ENCODE assay signal across 9 mouse cellular contexts in genomic region chr11:96916885-96917396, GRCm38 (mm10). TPM values are rescaled to one million over a fixed set of nuclear protein-coding genes. Genes with fewer than 3 reads are reported as not detected.
DNase-seq lines count a peak whose midpoint lies in the region; ATAC-seq and TF ChIP-seq lines count a peak whose summit lies in the region.
"Had no signal": no experiment of that assay in that cellular context is flagged by ENCODE, and none has a peak within 500 bp of the region (broad histone marks: within the 10 kb centered on the region; RNA-seq: fewer than 3 reads in every experiment).

No protein-coding gene starts in this region.

- no peak for TF ChIP-seq CTCF in MEL (IDR thresholded peaks at IDR 0.05 in 2 of 3, conservative IDR thresholded peaks at IDR 0.05 in 1 of 3; ENCODE audit: control insufficient read depth in 1 of 3, insufficient read depth in 1 of 3, low read depth in 2 of 3, low read length in 3 of 3, poor library complexity in 1 of 3, severe bottlenecking in 1 of 3)

- no peak for TF ChIP-seq POLR2A in MEL (IDR thresholded peaks at IDR 0.05; ENCODE audit: control insufficient read depth in 1 of 2, insufficient read depth in 1 of 2, low read depth in 1 of 2, low read length in 2 of 2, poor library complexity in 1 of 2)

- TF ChIP-seq EP300 in MEL (IDR thresholded peaks at IDR 0.05; ENCODE audit: low read depth in 1 of 2, low read length in 2 of 2): no peak; a peak in 1 of 4 replicates

- peak overlapping the region; percentile 49 to 77 for H3K4me3 ChIP-seq in heart, embryonic 14.5 days (ENCODE audit: control insufficient read depth in 1 of 2, insufficient read depth in 1 of 2, low read depth in 1 of 2, low read length in 2 of 2)
- peak overlapping the region; percentile 54 to 64 for H3K4me3 ChIP-seq in MEL (ENCODE audit: control insufficient read depth in 1 of 2, insufficient read depth in 1 of 2, low read depth in 2 of 2, low read length in 2 of 2)
- H3K4me3 ChIP-seq in hindbrain, embryonic 14.5 days (replicated peaks; ENCODE audit: low read length): peak overlapping the region; percentile 11; the same call in 1 of the 2 replicates
- H3K4me3 ChIP-seq in midbrain, embryonic 12.5 days: peak overlapping the region; percentile 78

- peak overlapping the region; percentile 66 for H3K9ac ChIP-seq in heart, embryonic 14.5 days (ENCODE audit: low read length)
- peak overlapping the region; percentile 75 for H3K9ac ChIP-seq in MEL (ENCODE audit: control insufficient read depth, low read depth, low read length, poor library complexity, severe bottlenecking)
- no peak overlapping the region for H3K9ac ChIP-seq in hindbrain, embryonic 14.5 days
- H3K9ac ChIP-seq in midbrain, embryonic 12.5 days (replicated peaks): no peak overlapping the region

- H3K36me3 ChIP-seq in heart, embryonic 14.5 days (ENCODE audit: control insufficient read depth, insufficient read depth, low read length): peaks cover 6% of the 10 kb centered on the region; the same call in 1 of the 2 replicates
- H3K36me3 ChIP-seq in MEL (ENCODE audit: control insufficient read depth in 1 of 2, insufficient read depth in 2 of 2, low read length in 2 of 2): peaks cover 0 to 6% of the 10 kb centered on the region in 2 experiments; a peak in 2 of 4 replicates
- peaks cover 5% of the 10 kb centered on the region; the same call in 1 of the 2 replicates for H3K36me3 ChIP-seq in hindbrain, embryonic 14.5 days (replicated peaks; ENCODE audit: control insufficient read depth, insufficient read depth)
- peaks cover 3% of the 10 kb centered on the region; the same call in 1 of the 2 replicates for H3K36me3 ChIP-seq in midbrain, embryonic 12.5 days

- no peak for DNase-seq in heart, adult 8-10 months (ENCODE audit: low spot score)
- DNase-seq in MEL (ENCODE audit: low read depth, low spot score) (no peak), adipocyte (ENCODE audit: low spot score) (no peak)
- DNase-seq in hindbrain, embryonic 14.5 days (ENCODE audit: low spot score): no peak
- no peak for DNase-seq in retina, embryonic 14.5 days (ENCODE audit: low spot score)
- DNase-seq in testis, postnatal 14 days (ENCODE audit: low spot score): no peak

- H3K9me3 ChIP-seq in heart, embryonic 14.5 days (ENCODE audit: control insufficient read depth, low read length): no peaks in the 10 kb centered on the region
- no peaks in the 10 kb centered on the region for H3K9me3 ChIP-seq in MEL (replicated peaks; ENCODE audit: insufficient read depth, low read length)
- no peaks in the 10 kb centered on the region for H3K9me3 ChIP-seq in hindbrain, embryonic 14.5 days (ENCODE audit: control insufficient read depth, low read length)
- H3K9me3 ChIP-seq in midbrain, embryonic 12.5 days: no peaks in the 10 kb centered on the region

- ATAC-seq in heart, embryonic 14.5 days (ENCODE audit: insufficient number of reproducible peaks, insufficient read depth, low FRiP score, low read depth): no peak
- ATAC-seq in hindbrain, embryonic 14.5 days (ENCODE audit: low FRiP score): no peak
- no peak; the same call in 1 of the 2 replicates for ATAC-seq in midbrain, embryonic 12.5 days (ENCODE audit: low FRiP score, low read depth)

- peak overlapping the region; percentile 71 for H3K4me2 ChIP-seq in heart, embryonic 14.5 days (ENCODE audit: low read length)
- H3K4me2 ChIP-seq in hindbrain, embryonic 14.5 days (replicated peaks): peak overlapping the region; percentile 48
- peak overlapping the region; percentile 36 for H3K4me2 ChIP-seq in midbrain, embryonic 12.5 days (replicated peaks)

- no peak overlapping the region for H3K27ac ChIP-seq in heart, embryonic 14.5 days (replicated peaks in 1 of 2; ENCODE audit: control insufficient read depth in 1 of 2, insufficient read depth in 1 of 2, low read depth in 2 of 2, low read length in 2 of 2)
- H3K27ac ChIP-seq in MEL (ENCODE audit: control insufficient read depth, low read depth, low read length): peak overlapping the region; percentile 81
- H3K27ac ChIP-seq in hindbrain, embryonic 14.5 days: no peak overlapping the region
- H3K27ac ChIP-seq in midbrain, embryonic 12.5 days (replicated peaks): no peak overlapping the region

- no peak for TF ChIP-seq RAD21 in MEL (IDR thresholded peaks at IDR 0.05; ENCODE audit: low read depth, low read length)

- peaks cover 0 to 9% of the 10 kb centered on the region in 2 experiments; a peak in 2 of 4 replicates for H3K4me1 ChIP-seq in heart, embryonic 14.5 days (ENCODE audit: control insufficient read depth in 2 of 2, insufficient read depth in 2 of 2, low read length in 2 of 2)
- peaks cover 2 to 23% of the 10 kb centered on the region in 2 experiments; a peak in 3 of 4 replicates for H3K4me1 ChIP-seq in MEL (ENCODE audit: control insufficient read depth in 1 of 2, insufficient read depth in 2 of 2, low read length in 2 of 2)
- peaks cover 8% of the 10 kb centered on the region for H3K4me1 ChIP-seq in hindbrain, embryonic 14.5 days (replicated peaks; ENCODE audit: control insufficient read depth, insufficient read depth, low read length)
- H3K4me1 ChIP-seq in midbrain, embryonic 12.5 days: peaks cover 13% of the 10 kb centered on the region

- H3K27me3 ChIP-seq in heart, embryonic 14.5 days (ENCODE audit: control insufficient read depth, insufficient read depth, low read length): no peaks in the 10 kb centered on the region
- H3K27me3 ChIP-seq in MEL (ENCODE audit: control insufficient read depth in 1 of 2, insufficient read depth in 2 of 2, low read length in 2 of 2): no peaks in the 10 kb centered on the region
- H3K27me3 ChIP-seq in hindbrain, embryonic 14.5 days (ENCODE audit: control insufficient read depth, insufficient read depth, low read length): no peaks in the 10 kb centered on the region
- peaks cover 9% of the 10 kb centered on the region for H3K27me3 ChIP-seq in midbrain, embryonic 12.5 days
- H3K27me3 ChIP-seq: Patski had no signal

- WGBS in heart, embryonic 14.5 days: 28% methylated on average over 12 of the region's 13 CpGs
- WGBS in hindbrain, embryonic 14.5 days: 32% methylated on average over 12 of the region's 13 CpGs
- WGBS in midbrain, embryonic 12.5 days: 35% methylated on average over 13 of the region's 13 CpGs

- H3K79me2 ChIP-seq in MEL (ENCODE audit: control insufficient read depth, insufficient read depth, low read length, poor library complexity): peaks cover 4% of the 10 kb centered on the region

TF ChIP-seq in MEL, 35 proteins besides CTCF, POLR2A, EP300 and RAD21:
- 0 out of 2 replicates have a peak, but pooled peaks have one; percentile 4 for TF ChIP-seq TCF12 (IDR thresholded peaks at IDR 0.05; ENCODE audit: low read depth, low read length)
- peak; percentile 89 for TF ChIP-seq ZNF384 (IDR thresholded peaks at IDR 0.05; ENCODE audit: low read depth, low read length)
- 0 out of 2 replicates have a peak, but pooled peaks have one; percentile 30 for TF ChIP-seq ZKSCAN1 (IDR thresholded peaks at IDR 0.05; ENCODE audit: low read depth, low read length)
- TF ChIP-seq RCOR1 (IDR thresholded peaks at IDR 0.05; ENCODE audit: low read depth, low read length): no peak
- TF ChIP-seq SIN3A (IDR thresholded peaks at IDR 0.05; ENCODE audit: low read length): no peak; the same call in 1 of the 2 replicates
- peak; percentile 20; the same call in 1 of the 2 replicates for TF ChIP-seq MAZ (IDR thresholded peaks at IDR 0.05; ENCODE audit: low read depth, low read length)
- no peak for TF ChIP-seq HCFC1 (IDR thresholded peaks at IDR 0.05; ENCODE audit: low read depth, low read length)
- TF ChIP-seq GATA1 (IDR thresholded peaks at IDR 0.05; ENCODE audit: low read depth, low read length): no peak
- no peak for TF ChIP-seq KAT2A (conservative IDR thresholded peaks at IDR 0.05; ENCODE audit: low read depth, low read length)
- TF ChIP-seq MAX (IDR thresholded peaks at IDR 0.05; ENCODE audit: low read length): peak; percentile 9; the same call in 1 of the 2 replicates
- 0 out of 2 replicates have a peak, but pooled peaks have one; percentile 3 for TF ChIP-seq ETS1 (IDR thresholded peaks at IDR 0.05; ENCODE audit: low read depth, low read length)
TF ChIP-seq in MEL: peak in this region for 6.

RNA-seq across cellular contexts. Expression of gene Cdk5rap3, which starts 0.6 kb away (rescaled TPM):
- 44.7 and 50.9 TPM in 2 replicates for polyA plus RNA-seq in heart, embryonic 14.5 days (2014; fragmentation: Nextera tagmentation; extraction: Ambion mirVana)
- total RNA-seq in heart, adult 8-10 months (2022): 10 to 100 TPM; 20.4 to 25.7 (median 22.7) TPM
- total RNA-seq in MEL (2012; rRNA removed): 45.2 and 48.9 TPM in 2 replicates
- polyA plus RNA-seq in MEL (2012; ENCODE audit: insufficient read depth in 1 of 2, insufficient read length in 2 of 2, low read depth in 1 of 2, low replicate concordance in 2 of 2, missing spikeins in 1 of 2): 10 to 100 TPM in 1 of 2 experiments, not detected in 1; 55.4 TPM
- 74.0 and 77.8 TPM in 2 replicates for polyA plus RNA-seq in hindbrain, embryonic 14.5 days (2014; fragmentation: Nextera tagmentation; extraction: Ambion mirVana)
- 107 and 116 TPM in 2 replicates for polyA plus RNA-seq in midbrain, embryonic 12.5 days (2016; fragmentation: Nextera tagmentation; extraction: Ambion mirVana)

RNA-seq across cellular contexts. Expression of gene Prr15l, which starts 11.0 kb away (rescaled TPM):
- polyA plus RNA-seq in heart, embryonic 14.5 days (2014; fragmentation: Nextera tagmentation; extraction: Ambion mirVana): 0.53 and 0.54 TPM in 2 replicates
- total RNA-seq in heart, adult 8-10 months (2022): 1 to 10 TPM; 1.1 to 1.7 (median 1.5) TPM
- total RNA-seq in MEL (2012; rRNA removed): 0.08 TPM in 1 of 2 replicates, not detected in the other
- polyA plus RNA-seq in MEL (2012; ENCODE audit: insufficient read depth in 1 of 2, insufficient read length in 2 of 2, low read depth in 1 of 2, low replicate concordance in 2 of 2, missing spikeins in 1 of 2): under 1 TPM in 1 of 2 experiments, not detected in 1; 0.19 TPM
- 0.16 TPM in 2 replicates for polyA plus RNA-seq in hindbrain, embryonic 14.5 days (2014; fragmentation: Nextera tagmentation; extraction: Ambion mirVana)
- 0.55 and 0.68 TPM in 2 replicates for polyA plus RNA-seq in midbrain, embryonic 12.5 days (2016; fragmentation: Nextera tagmentation; extraction: Ambion mirVana)

RNA-seq across cellular contexts. Expression of gene Pnpo, which starts 26.8 kb away (rescaled TPM):
- 32.3 and 47.6 TPM in 2 replicates for polyA plus RNA-seq in heart, embryonic 14.5 days (2014; fragmentation: Nextera tagmentation; extraction: Ambion mirVana)
- 10 to 100 TPM; 14.9 to 16.6 (median 16.1) TPM for total RNA-seq in heart, adult 8-10 months (2022)
- 41.7 and 55.7 TPM in 2 replicates for total RNA-seq in MEL (2012; rRNA removed)
- 10 to 100 TPM in 1 of 2 experiments, not detected in 1; 38.8 TPM for polyA plus RNA-seq in MEL (2012; ENCODE audit: insufficient read depth in 1 of 2, insufficient read length in 2 of 2, low read depth in 1 of 2, low replicate concordance in 2 of 2, missing spikeins in 1 of 2)
- 27.5 and 28.9 TPM in 2 replicates for polyA plus RNA-seq in hindbrain, embryonic 14.5 days (2014; fragmentation: Nextera tagmentation; extraction: Ambion mirVana)
- 14.6 and 16.4 TPM in 2 replicates for polyA plus RNA-seq in midbrain, embryonic 12.5 days (2016; fragmentation: Nextera tagmentation; extraction: Ambion mirVana)

Comparison
In these comparisons a context has a peak if more than half of its experiments do, and no peak if none do; other contexts are left out.
1. H3K4me3 ChIP-seq: peak in every context shown above with its lines; median percentile 78 in midbrain, embryonic 12.5 days; 63 in heart, embryonic 14.5 days; 59 in MEL; 11 in hindbrain, embryonic 14.5 days.
2. H3K9ac ChIP-seq: peak in heart, embryonic 14.5 days (single experiment) and MEL (single experiment); none in hindbrain, embryonic 14.5 days (single experiment) and midbrain, embryonic 12.5 days (single experiment).
3. Peak in every context shown above with its lines, with median percentiles within 50 percentile points of each other: H3K4me2 ChIP-seq.